Mouse (Mus musculus): ENCODE data around the gene Srrm4.
"Not testable (repeated sequence)": the region's sequence is repeated elsewhere in the genome, so short reads cannot be mapped to it uniquely, and the experiment has no call there.

The Srrm4 gene

DNA sequence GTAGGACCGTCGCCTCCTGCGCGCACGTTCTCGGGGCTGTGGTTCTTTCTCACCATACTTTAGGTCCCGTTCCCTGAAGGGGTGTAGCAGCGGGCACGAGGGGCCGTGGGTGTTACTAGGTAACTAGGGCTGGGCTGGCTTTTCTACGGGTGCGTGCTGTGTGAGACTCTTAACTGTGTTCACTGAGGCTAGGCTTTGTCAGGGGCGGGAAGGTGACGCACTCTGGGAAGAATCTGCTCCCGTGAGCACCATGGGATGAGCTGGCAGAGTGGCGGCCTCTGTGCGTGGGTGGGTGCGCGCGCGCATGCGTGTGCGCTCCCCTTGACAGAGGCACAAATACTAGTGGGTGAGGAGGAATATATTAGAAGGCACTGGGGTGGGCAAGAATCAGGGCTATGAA, 145.1 kb downstream of the Srrm4 start:
- no peak for ATAC-seq (ENCODE audit: insufficient number of reproducible peaks, low FRiP score, low TSS enrichment)

DNA sequence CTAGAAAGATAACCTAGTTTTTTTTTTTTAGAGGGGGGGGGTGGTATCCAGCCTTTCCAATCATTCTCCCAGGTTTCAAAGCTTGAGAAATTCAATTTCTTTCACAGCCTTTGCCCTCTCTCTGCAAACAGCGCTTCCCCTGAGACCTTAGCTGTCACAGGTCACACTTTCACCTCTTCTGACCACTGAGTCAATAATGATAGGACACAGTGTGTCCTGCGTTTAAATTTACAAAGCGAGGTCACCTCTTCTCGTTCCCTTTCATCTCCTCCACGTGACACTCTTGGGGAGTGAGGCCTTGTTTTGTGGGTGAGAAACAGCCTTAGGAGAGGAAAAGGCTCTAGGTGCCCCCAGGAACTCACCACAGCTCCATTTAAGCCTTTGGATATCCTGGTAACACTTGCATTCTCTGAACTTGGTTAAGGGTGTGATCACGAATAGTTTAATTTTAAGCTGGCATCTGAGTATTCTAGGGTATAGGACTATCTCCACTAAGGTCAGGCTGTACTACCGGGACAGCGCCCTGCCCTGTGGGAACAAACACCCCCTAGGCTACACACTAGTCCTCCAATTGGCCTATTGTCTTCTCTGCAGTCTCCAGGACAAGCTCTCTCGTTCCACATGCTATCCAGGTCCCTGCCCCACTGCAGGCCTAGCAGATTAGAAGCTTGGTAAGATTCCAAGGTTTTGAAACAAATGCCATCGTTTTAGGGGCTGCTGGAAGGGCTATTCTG, 145.8 kb downstream of the Srrm4 start:
- ATAC-seq (ENCODE audit: insufficient number of reproducible peaks, low FRiP score, low TSS enrichment) = no peak

DNA sequence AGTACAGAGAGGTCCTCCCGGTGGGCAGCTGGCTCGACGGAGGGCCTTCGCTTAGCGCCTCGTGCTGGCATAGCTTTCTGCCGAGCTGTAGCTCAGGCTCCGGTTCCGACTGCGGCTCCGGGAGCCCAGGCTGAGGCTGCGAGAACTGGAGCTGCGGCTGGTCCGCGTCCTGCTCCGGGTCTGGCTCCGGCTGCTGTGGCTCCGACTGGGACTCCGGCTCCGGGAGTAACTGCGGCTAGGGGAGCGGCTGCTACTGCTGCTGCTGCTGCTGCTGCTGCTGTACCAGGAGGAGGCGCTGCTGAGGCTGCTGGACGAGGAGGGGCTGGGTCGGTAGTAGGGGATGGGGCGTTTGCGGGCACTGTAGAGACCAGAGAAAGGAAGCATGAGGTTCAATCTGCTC, 147.1 kb downstream of the Srrm4 start:
- ATAC-seq (ENCODE audit: insufficient number of reproducible peaks, low FRiP score, low TSS enrichment) = no peak

DNA sequence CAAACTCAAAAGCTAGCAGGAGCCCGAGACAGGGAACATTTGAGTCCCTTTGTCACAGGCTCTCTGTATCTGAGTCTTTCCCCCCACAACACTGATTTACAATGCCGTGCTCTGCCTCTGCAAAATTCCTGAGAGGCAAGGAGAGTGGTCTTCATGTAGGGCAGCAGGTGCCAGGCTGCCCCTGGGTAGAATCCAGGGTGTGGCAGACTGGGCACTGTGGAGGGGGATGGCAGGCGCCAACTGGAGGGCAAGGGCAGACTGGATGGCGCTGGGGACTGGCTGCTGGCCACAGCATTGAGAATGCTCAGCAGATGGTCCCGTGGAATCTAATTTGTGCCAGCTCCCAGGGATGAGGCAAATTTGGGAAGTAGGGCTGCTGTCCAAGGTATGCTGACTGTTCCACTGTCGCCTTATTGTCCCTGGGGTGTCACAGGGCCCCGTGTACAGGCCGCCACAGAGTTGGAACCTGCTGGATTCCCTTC, 148.1 kb downstream of the Srrm4 start:
- ATAC-seq (ENCODE audit: insufficient number of reproducible peaks, low FRiP score, low TSS enrichment) = peak; percentile 89

DNA sequence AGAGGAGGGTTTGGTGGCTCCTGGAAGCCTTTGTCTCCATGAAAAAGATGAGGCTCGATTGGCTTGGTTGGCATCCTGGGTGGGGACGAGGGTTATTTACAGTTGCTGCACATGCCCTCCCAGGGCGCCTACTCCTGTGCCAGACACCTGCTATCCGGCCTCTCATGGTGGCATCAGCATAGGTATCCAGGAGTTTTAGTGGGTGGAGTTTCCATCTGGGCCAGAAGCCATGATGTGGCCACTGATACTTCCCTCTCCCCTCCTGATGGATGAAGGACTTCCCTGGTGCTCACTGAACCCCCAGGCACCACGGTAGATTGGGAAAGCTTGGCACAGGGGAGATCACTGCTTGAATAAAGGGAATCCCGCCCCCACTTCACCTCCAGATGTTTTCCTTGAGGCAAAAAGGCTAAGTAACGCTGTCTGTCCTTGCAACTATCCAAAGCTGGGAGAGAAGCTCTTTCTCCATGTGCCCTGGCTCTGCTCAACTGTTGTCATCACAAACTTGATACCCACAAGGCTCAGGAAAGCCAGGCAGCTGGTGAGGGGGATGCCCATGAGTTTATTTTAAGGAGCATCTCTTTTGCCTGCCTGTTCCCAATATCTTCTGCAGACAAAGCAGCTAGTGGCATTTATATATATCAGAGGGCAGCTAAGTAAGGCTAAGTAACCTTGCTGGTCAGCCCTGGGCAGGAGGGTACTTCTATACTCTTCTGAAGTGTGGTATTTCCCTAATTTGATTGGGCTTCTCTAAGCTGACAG, 148.7 kb downstream of the Srrm4 start:
- no peak for ATAC-seq (ENCODE audit: insufficient number of reproducible peaks, low FRiP score, low TSS enrichment)

DNA sequence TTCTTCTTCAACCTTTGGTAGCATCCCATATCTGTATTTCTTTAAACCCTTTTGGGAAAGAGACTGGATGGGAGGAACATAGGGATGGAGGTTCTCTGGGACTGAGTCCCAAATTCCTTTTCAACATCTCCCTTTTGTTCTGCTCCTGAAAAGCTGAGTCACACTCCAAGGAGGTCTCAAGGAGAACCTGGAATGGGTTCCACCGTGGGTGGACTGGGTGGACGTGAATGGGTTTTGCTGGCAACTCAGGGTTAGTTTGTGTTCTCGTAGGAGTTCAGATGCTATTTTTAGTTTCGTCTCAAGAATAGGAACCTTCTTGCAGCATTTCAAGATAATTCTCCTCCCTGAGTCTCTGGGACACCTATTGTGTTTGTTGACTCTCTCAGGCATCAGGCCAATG, 151.4 kb downstream of the Srrm4 start:
- ATAC-seq (ENCODE audit: insufficient number of reproducible peaks, low FRiP score, low TSS enrichment) = no peak

DNA sequence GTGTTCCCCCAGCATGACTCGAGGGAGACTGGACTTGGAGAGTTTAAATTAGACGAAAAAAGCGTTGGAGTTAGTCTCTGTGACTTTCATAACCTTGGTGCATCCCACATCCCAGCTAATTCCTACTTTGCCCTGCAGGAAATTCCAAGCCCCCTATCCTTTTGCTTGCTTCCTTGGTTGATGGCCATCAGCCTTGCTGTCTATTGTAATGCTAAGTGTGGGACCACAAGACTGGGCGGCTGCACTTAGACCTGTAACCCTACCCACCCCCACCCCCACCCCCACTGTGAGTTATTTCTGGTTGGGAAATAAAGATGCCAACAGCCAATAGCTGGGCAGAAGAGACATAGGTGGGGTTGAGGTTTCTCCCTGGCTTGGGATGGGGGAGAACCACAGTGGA, 153.3 kb downstream of the Srrm4 start:
- no peak for ATAC-seq (ENCODE audit: insufficient number of reproducible peaks, low FRiP score, low TSS enrichment)

DNA sequence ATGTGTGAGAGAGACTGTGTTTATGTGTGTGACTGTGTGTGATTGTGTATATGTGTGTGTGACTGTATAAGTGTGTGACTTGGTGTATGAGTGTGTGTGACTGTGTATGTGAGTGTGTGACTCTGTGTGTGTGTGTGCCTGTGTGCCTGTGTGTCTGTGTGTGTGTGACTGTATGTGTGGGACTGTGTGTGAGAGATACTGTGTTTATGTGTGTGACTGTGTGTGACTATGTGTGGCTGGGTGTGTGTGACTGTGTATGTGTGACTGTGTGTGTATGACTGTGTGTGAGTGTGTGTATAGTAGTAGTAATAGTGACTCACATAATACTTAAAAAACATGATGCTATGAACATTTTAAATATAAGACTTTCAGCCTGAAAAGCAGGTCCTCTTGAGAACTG, 155.5 kb downstream of the Srrm4 start:
- no peak for ATAC-seq (ENCODE audit: insufficient number of reproducible peaks, low FRiP score, low TSS enrichment)

DNA sequence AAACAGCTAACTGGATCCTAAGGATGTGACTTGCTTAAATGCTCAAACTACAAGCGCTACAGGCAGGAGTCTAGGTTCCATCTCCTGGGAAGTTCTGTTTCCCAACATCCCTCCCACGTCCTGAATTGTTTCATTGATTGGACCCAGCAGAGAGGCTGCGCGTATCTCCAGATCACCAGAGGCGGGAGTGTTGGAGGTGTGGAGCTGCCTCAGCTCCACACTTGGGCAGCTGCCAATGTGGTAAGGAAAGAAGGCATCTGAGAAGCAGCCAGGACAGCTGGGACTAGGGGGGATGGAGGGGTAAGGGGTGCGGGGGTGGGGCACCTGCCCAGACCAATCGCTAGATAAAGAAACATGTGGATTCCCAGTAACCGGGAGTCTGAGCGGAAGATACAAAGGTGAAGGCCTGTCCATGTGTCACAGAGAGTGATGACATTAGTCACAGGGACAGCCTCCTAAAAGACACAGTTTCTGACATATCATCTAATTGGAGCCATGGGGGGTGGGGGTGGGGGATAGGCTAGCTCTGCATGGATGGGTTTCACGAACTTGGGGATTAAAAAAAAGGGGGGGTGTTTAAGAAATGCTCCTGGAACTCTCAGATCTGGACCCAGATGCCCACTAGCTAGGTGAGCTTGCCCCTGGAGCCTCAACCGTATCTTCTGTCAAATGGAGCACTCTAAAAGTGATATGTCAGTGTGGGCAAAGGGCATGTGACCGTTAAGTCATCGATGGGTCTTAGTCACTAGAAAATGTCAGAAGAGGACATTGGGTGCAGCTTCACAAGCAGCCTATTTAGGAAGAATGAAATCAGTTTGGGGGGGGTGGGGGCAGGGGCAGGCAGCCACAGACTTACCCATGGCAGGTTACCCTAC, 156.4 kb downstream of the Srrm4 start:
- ATAC-seq (ENCODE audit: insufficient number of reproducible peaks, low FRiP score, low TSS enrichment) = no peak

DNA sequence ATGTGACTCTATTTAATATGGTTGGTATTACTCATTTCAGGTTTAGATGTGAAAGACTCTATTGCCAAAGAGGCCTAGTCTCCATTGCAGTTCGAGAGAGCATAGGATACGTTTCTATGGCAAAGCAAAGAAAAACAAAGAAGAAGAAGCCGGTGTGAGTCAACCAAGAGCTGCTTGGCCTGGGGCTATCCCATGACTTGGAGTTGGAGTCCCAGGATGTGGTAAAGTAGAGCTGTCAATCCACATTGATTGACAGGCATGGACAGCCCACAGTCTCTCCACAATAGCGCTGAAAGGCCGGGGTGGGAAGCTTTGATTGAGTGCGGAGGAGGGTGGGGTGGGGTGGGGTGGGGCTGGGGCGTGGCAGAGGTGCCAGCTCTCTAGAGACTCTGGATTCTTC, 158.7 kb downstream of the Srrm4 start:
- ATAC-seq (ENCODE audit: insufficient number of reproducible peaks, low FRiP score, low TSS enrichment) = no peak

DNA sequence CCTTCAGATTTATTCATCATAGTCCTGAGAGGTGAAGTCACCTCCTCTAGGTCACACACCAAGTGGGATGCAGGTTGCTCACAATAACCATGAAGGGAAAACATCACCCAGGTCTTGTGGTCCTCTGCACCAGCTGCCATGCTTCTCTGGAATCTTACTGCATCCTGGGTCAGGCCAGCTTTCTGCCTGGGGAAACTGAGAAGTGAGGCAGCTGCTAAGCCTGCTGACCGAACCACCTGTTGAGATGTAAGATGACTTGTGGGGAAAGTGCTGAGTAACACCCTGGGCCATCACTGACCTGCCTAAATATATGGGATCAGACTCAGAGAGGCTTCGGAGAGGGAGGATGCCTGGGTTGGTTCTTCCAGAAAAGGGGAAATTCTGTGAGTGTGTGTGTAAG, 164.9 kb downstream of the Srrm4 start:
- no peak for ATAC-seq (ENCODE audit: insufficient number of reproducible peaks, low FRiP score, low TSS enrichment)

DNA sequence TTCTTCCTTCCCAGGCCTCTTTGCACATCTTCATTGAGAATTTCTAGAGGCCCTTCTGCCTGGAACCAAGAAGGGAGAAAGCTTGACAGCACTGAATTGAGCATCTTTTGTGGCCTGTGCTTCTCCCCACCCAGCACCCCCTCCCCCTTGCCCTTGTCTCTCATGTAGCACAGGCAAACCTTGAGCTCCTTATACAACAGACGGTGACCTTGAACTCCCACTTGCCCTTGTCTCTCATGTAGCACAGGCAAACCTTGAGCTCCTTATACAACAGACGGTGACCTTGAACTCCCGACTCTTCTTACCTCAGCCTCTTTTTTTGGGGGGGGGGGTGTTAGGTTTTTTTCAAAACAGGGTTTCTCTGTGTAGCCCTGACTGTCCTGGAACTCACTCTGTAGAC, 165.9 kb downstream of the Srrm4 start:
- ATAC-seq (ENCODE audit: insufficient number of reproducible peaks, low FRiP score, low TSS enrichment) = not testable (repeated sequence)

DNA sequence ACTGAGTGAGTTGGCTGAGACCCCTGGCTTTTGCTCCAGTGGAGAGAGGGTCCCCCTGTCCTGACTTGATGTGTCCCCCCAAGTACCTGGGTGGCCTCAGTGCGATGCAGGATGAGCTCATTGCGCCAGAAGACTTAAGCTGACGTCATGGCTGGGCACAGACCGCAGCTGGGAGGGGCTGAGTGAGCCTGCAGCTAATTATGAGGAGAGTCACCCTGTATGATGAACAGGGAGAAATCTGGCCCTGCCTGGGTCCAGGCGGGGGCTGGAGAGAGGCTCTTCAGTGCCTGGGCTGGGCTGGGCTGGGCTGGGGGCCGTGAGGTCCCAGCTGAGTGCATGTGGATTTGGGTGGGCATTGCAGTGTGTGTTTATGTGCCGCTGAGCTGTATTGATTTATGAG, 166.3 kb downstream of the Srrm4 start:
- no peak for ATAC-seq (ENCODE audit: insufficient number of reproducible peaks, low FRiP score, low TSS enrichment)

DNA sequence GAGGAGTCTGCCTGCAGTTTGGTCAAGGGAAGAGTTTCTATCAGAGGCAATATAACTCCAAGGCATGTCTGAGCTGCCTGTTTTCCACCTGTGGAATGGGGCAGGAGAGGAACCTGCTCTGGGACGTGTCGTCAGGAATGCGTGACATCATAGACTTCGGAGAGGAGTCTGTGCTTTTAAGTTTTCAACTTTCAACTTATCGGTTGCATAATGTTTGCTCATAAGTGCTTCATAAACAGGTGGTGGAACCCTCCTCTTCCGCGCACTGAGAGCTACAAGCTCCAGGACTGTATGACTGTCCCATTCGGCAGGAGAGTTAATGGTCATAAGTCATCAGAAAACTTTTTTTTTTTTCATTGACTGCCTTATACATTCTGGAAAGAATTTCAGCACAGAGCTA, 167.9 kb downstream of the Srrm4 start:
- no peak for ATAC-seq (ENCODE audit: insufficient number of reproducible peaks, low FRiP score, low TSS enrichment)

DNA sequence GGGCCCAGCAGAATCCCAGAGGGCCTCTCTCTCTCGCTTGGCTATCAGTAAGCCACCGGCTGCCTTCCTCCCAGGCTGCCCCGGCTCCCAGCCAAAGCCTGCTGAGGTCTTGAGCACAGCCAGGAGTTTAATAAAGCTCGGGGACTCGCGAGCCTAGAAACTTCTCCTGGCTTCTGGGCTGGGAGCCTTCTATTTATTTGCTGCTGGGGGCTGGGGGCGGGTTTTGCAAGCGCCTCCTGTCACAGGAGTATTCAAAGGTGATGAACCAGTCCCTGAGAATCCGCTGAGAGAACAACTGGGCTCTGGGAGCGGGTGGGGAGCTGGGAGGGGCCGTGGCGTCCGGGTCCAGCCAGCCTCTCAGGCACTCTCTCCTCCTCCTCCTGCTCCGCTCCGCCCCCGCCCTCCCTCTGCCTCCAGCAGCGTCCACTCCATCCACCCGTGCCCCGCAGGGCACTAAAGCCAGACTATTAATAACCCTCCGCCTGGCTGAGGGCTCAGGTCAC, 168.9 kb downstream of the Srrm4 start, which contains the start of gene Hspb8:
Gene Hspb8, minus strand, starts transcription at position 166 of the 503 bp plus-strand sequence.
- ATAC-seq (ENCODE audit: insufficient number of reproducible peaks, low FRiP score, low TSS enrichment) = peak; percentile 77

DNA sequence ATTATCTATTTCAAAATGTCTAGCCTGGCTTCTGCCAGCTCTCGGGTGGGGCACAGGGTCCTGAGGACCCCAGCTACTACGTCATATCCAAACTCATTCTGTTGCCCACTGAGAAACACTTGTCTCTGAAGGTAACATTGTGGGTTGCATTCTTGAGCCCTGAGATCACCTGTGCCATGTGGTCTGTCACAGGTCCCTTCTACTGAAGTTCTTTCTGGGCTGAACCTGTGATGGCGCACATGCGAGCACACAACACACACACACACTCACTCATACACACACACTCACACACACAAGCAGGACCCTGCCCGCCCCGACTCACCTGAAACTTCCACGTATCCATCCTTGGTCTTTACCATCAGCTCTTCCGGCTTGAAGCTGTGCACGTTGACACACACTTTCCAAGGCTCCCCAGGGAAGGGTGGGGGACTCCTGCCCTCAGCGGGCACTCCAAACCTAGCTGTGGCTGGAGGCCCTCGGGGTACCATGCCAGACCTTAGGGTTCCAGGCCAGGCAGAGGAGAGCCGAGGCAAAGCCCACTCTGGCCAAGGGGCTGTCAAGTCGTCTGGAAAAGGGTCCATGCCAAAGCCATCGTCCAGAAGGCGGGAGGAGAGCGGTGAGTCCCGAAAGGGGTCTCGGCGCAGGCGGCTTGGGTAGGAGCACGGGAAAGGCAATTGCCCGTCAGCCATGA, 169.7 kb downstream of the Srrm4 start:
- no peak for ATAC-seq (ENCODE audit: insufficient number of reproducible peaks, low FRiP score, low TSS enrichment)

DNA sequence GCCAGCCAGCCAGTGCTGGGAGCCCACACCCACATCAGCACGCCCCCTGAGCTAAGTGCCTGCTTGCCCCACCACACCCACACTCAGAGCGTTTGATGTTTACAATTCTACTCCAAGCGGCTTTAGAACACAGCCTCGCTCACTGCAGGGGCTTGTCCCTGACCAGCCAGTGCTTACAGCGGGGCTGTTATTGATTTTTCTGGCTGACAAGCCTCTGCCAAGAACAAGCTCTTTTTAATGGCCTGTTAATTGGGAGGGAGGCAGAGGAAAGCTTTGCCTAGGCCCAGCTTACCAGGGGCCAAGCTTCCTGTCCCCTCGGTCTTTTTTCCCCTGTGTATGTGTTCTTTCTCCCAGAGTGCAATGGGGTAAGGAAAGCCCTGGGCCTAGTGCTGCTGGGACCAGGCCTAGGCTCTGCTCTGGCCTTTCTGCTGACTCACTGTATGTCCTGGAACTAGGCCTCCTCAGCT, 170.8 kb downstream of the Srrm4 start:
- no peak for ATAC-seq (ENCODE audit: insufficient number of reproducible peaks, low FRiP score, low TSS enrichment)

DNA sequence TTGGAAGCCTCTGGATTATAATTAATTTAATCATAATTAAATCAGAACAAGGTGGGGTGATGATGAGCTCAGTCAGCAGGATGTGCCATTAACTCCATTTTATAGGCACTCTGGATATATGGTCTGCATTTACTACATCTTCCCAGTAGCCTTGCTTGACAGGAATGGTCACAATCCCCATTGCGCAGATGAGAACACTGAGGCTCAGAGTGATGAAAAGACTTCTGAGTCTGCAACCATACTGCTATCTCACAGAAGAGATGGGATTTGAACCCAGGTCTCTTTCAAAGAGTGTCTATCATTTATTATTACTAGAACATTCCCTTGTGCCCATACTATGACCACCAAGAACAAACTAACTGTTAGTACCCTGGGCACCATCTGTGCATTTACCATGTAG, 171.4 kb downstream of the Srrm4 start:
- ATAC-seq (ENCODE audit: insufficient number of reproducible peaks, low FRiP score, low TSS enrichment) = no peak

DNA sequence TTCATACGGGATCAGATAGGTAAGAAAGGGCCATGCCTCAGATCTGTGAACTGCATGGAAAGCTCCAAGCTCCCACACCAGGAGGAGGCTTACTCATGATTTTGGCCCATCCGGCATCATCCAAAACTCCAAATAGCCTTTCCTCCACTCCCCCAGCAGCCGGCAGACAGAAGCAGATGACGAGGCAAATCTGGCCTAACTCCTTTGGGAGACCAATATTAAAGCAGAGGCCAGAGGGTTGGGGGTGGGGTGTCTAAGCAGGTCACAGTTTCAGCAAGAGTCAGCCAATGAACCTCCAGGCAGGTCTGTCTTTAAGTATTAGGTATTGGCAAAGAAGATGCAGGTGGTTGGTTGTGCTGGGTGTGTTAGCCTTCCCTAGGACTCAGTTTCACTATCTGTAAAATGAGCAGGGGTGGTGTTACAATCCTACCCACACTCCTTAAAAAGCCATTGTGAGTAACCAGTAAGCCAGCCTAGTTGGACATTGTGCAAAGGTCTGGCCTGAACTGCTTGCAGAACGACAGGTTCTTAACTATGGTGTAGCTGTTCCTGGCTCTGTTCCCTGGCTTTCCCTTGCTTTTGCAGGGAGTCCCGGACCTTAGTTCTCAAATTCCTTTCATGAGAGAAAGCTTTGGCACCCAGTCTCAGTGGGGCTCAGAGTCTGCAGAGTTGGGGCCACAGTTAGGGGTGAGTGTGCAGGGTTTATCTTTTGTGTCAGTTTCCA, 172.1 kb downstream of the Srrm4 start:
- no peak for ATAC-seq (ENCODE audit: insufficient number of reproducible peaks, low FRiP score, low TSS enrichment)
